Mouse (Mus musculus) forebrain, embryonic 12.5 days (tissue): ENCODE data around the gene Lin54. TPM values are rescaled to one million over a fixed set of nuclear protein-coding genes. Genes with fewer than 3 reads are reported as not detected.

Experiments used
- ATAC-seq: fragments of 200-750 bp; cut with Nextera tagmentation; 2 replicates; pipeline ENCODE4 v1.8.0; 2017; ENCODE audit warnings: moderate TSS enrichment; ENCODE audit not compliant: low FRiP score
- H3K27ac ChIP-seq: fragments of 300-500 bp; sonication (generic); 2 replicates; pipeline ENCODE4 v1.5.1; 2016; ENCODE audit warnings: mild to moderate bottlenecking
- H3K27me3 ChIP-seq: fragments of 300-500 bp; sonication (generic); 2 replicates; pipeline ENCODE4 v1.6.1; 2016; ENCODE audit warnings: mild to moderate bottlenecking
- H3K36me3 ChIP-seq: fragments of 300-500 bp; sonication (generic); replicated peaks from 2 replicates; pipeline ENCODE4 v1.6.1; 2016; ENCODE audit warnings: mild to moderate bottlenecking
- H3K4me1 ChIP-seq: fragments of 300-500 bp; sonication (generic); 2 replicates; pipeline ENCODE4 v1.6.1; 2016
- H3K4me2 ChIP-seq: fragments of 300-500 bp; sonication (generic); 2 replicates; pipeline ENCODE4 v1.6.1; 2016; ENCODE audit warnings: mild to moderate bottlenecking, moderate library complexity
- H3K4me3 ChIP-seq: fragments of 300-500 bp; sonication (generic); replicated peaks from 2 replicates; pipeline ENCODE4 v1.5.1; 2016; ENCODE audit warnings: mild to moderate bottlenecking
- H3K9ac ChIP-seq: fragments of 300-500 bp; sonication (generic); 2 replicates; pipeline ENCODE4 v1.6.1; 2016; ENCODE audit warnings: mild to moderate bottlenecking
- H3K9me3 ChIP-seq: fragments of 300-500 bp; sonication (generic); 2 replicates; pipeline ENCODE4 v1.6.1; 2016
- WGBS: fragments of 180-500 bp; shearing (Covaris S2); methylation state at CpG from one replicate; pipeline ENCODE4 v1.1.7; 2016; 5-methylcytosine and 5-hydroxymethylcytosine counted together
- polyA plus RNA-seq: library from polyadenylated mRNA; unstranded; fragments of >200 nt; fragmentation: Nextera tagmentation; extraction: Ambion mirVana; gene quantifications from 2 replicates; pipeline ENCODE4 v1.2.1, GENCODE M21; 2016

Lin54 gene
- polyA plus RNA-seq, 1 experiment from 2014 or later, result 17.6 TPM

DNA sequence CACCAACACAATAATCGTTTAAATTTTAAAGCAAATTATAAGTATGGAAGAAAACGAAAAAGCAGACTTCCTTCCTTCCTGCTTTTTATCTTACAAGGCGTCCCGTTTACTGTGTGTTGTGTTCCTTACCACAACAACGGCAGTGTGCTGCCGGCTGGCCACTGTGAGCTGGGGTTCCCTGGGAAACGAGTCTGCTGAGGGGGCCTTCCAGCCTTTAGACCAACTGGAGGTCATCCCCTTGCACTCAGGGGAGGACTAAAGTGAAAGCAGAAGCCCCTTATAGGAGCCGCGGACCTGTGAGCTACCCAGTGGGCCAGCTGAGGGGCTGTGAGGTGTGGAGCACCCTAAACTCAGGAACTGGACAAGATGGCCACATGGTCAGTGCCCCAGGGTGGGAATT is 22.8 kb downstream of the Lin54 start:
- no peaks in the 10 kb centered on the region for H3K4me1 ChIP-seq
- H3K4me3 ChIP-seq, result no peak overlapping the region
- no peak overlapping the region for H3K27ac ChIP-seq
- WGBS, result 82% methylated on average over 9 of the region's 9 CpGs
- H3K4me2 ChIP-seq, result no peak overlapping the region
- ATAC-seq, result no peak
- H3K9ac ChIP-seq, result no peak overlapping the region
- H3K36me3 ChIP-seq, result peaks cover 25% of the 10 kb centered on the region
- H3K27me3 ChIP-seq, result no peaks in the 10 kb centered on the region
- H3K9me3 ChIP-seq, result no peaks in the 10 kb centered on the region

- ATAC-seq, result no peak
- Histone ChIP-seq H3K9me3 (no peaks in the 10 kb centered on the region), H3K27me3 (no peaks in the 10 kb centered on the region), H3K27ac (no peak overlapping the region), H3K36me3 (peaks cover 25% of the 10 kb centered on the region), H3K4me2 (no peak overlapping the region), H3K4me3 (no peak overlapping the region), H3K9ac (no peak overlapping the region), H3K4me1 (no peaks in the 10 kb centered on the region)
- 87% methylated on average over 3 of the region's 3 CpGs for WGBS
Observed at GRCm38 (mm10) chr5:100476328-100476727, 24.1 kb downstream of the Lin54 start.

DNA sequence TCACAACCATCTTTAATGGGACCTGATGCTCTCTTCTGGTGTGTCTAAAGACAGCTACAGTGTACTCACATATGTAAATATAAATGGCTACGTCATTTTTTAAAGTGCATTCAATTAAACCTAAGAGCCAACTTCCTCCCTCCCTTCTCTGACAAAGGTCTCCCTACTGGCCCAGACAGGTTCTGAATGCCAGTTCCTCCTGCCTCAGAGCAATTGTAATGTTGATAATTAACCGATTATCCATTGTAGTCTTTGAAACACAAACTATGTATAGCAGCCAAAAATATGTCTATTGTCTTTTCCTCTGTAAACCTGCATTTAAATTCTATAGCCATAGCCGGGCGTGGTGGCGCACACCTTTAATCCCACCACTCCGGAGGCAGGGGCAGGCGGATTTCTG is 33.1 kb downstream of the Lin54 start:
- Histone ChIP-seq H3K4me3 (no peak overlapping the region), H3K36me3 (peaks cover 12% of the 10 kb centered on the region), H3K4me1 (no peaks in the 10 kb centered on the region), H3K9ac (no peak overlapping the region), H3K27ac (no peak overlapping the region), H3K9me3 (no peaks in the 10 kb centered on the region), H3K27me3 (no peaks in the 10 kb centered on the region), H3K4me2 (no peak overlapping the region)
- ATAC-seq, result no peak
- 96% methylated on average over 7 of the region's 7 CpGs for WGBS

- ATAC-seq, result no peak
- no peak overlapping the region for H3K9ac ChIP-seq
- WGBS, result 90% methylated on average over 10 of the region's 10 CpGs
- H3K4me1 ChIP-seq, result no peaks in the 10 kb centered on the region
- H3K4me3 ChIP-seq, result no peak overlapping the region
- peaks cover 14% of the 10 kb centered on the region for H3K36me3 ChIP-seq
- H3K4me2 ChIP-seq, result no peak overlapping the region
- no peaks in the 10 kb centered on the region for H3K9me3 ChIP-seq
- no peaks in the 10 kb centered on the region for H3K27me3 ChIP-seq
- H3K27ac ChIP-seq, result no peak overlapping the region
Observed at GRCm38 (mm10) chr5:100466624-100467023, 33.8 kb downstream of the Lin54 start.

DNA sequence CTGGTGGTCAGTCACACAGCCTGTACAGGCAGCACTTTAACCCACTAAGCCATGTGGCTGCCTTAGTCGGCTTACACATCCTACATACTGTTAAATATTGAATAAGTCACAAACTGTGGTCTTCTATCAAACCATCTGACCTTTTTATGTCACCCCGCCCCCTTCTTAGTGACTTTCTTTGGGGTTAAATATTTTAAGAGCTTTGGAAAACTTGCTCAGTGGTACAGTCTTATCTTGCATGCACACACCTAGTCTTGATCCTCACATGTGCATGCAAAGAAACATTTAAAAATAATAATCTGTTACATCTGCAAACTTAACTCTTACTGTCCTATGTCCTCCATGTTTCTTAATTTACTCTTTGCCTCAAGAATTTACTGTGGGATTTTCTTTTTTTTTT is 38.1 kb downstream of the Lin54 start:
- no peak overlapping the region for H3K27ac ChIP-seq
- H3K27me3 ChIP-seq, result no peaks in the 10 kb centered on the region
- H3K9ac ChIP-seq, result no peak overlapping the region
- ATAC-seq, result no peak
- H3K9me3 ChIP-seq, result no peaks in the 10 kb centered on the region
- WGBS, result 90% methylated on average over 2 of the region's 2 CpGs
- no peak overlapping the region for H3K4me2 ChIP-seq
- peaks cover 45% of the 10 kb centered on the region for H3K36me3 ChIP-seq
- H3K4me3 ChIP-seq, result no peak overlapping the region
- no peaks in the 10 kb centered on the region for H3K4me1 ChIP-seq

- H3K36me3 ChIP-seq, result peaks cover 42% of the 10 kb centered on the region
- no peak overlapping the region for H3K4me2 ChIP-seq
- no peaks in the 10 kb centered on the region for H3K4me1 ChIP-seq
- no peak overlapping the region for H3K27ac ChIP-seq
- 92% methylated on average over 9 of the region's 9 CpGs for WGBS
- no peak overlapping the region for H3K4me3 ChIP-seq
- H3K27me3 ChIP-seq, result no peaks in the 10 kb centered on the region
- H3K9ac ChIP-seq, result no peak overlapping the region
- no peak for ATAC-seq
- no peaks in the 10 kb centered on the region for H3K9me3 ChIP-seq
Observed at GRCm38 (mm10) chr5:100461526-100461925, 38.9 kb downstream of the Lin54 start.

GRCm38 (mm10) chr5:100459468-100459867 is 41.0 kb downstream of the Lin54 start:
- WGBS, result 91% methylated on average over 5 of the region's 5 CpGs
- peaks cover 57% of the 10 kb centered on the region for H3K36me3 ChIP-seq
- no peaks in the 10 kb centered on the region for H3K27me3 ChIP-seq
- no peak overlapping the region for H3K4me3 ChIP-seq
- ATAC-seq, result no peak
- H3K9ac ChIP-seq, result no peak overlapping the region
- H3K27ac ChIP-seq, result no peak overlapping the region
- no peaks in the 10 kb centered on the region for H3K4me1 ChIP-seq
- no peaks in the 10 kb centered on the region for H3K9me3 ChIP-seq
- no peak overlapping the region for H3K4me2 ChIP-seq

- 55% methylated on average over 2 of the region's 2 CpGs for WGBS
- Histone ChIP-seq H3K4me1 (no peaks in the 10 kb centered on the region), H3K9ac (no peak overlapping the region)
Observed at GRCm38 (mm10) chr5:100451871-100452270, 48.6 kb downstream of the Lin54 start.

DNA sequence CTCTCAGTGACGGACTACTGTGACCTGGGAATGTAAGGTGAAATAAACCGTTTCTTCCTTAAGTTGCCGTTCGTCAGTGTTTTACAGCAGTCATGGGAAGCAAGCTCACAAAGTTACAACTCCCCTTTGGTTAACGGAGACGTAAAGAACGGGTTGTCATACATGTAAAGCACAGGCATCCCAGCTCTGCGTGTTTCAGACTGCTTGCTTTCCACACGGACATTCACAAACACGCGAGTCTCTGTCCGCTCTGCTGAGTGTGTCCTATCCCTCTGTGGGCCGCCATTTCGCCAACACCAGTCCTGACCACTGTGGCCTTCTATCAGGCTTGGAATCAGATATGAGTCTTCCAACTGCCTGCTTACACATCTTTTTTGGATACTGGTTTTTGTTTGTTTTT is 61.6 kb downstream of the Lin54 start:
- 97% methylated on average over 14 of the region's 14 CpGs for WGBS
- Histone ChIP-seq H3K9ac (no peak overlapping the region), H3K4me2 (no peak overlapping the region), H3K27ac (no peak overlapping the region), H3K36me3 (peaks cover 29% of the 10 kb centered on the region; the same call in 1 of the 2 replicates), H3K4me1 (no peaks in the 10 kb centered on the region), H3K9me3 (peaks cover 3% of the 10 kb centered on the region; the same call in 1 of the 2 replicates), H3K27me3 (no peaks in the 10 kb centered on the region), H3K4me3 (no peak overlapping the region)
- no peak for ATAC-seq

More at GRCm38 (mm10) chr5:100451871-100452270, 48.6 kb downstream of the Lin54 start:
- Histone ChIP-seq H3K4me2 (no peak overlapping the region), H3K9me3 (no peaks in the 10 kb centered on the region), H3K27ac (no peak overlapping the region), H3K36me3 (peaks cover 75% of the 10 kb centered on the region), H3K27me3 (no peaks in the 10 kb centered on the region), H3K4me3 (no peak overlapping the region)
- no peak for ATAC-seq

GRCm38 (mm10) chr5:100437917-100438316 is 62.5 kb downstream of the Lin54 start:
- Histone ChIP-seq H3K9ac (no peak overlapping the region), H3K36me3 (peaks cover 23% of the 10 kb centered on the region; the same call in 1 of the 2 replicates), H3K9me3 (peaks cover 3% of the 10 kb centered on the region; the same call in 1 of the 2 replicates), H3K27me3 (no peaks in the 10 kb centered on the region), H3K27ac (no peak overlapping the region), H3K4me2 (no peak overlapping the region), H3K4me1 (no peaks in the 10 kb centered on the region), H3K4me3 (no peak overlapping the region)
- 95% methylated on average over 5 of the region's 5 CpGs for WGBS
- no peak for ATAC-seq

DNA sequence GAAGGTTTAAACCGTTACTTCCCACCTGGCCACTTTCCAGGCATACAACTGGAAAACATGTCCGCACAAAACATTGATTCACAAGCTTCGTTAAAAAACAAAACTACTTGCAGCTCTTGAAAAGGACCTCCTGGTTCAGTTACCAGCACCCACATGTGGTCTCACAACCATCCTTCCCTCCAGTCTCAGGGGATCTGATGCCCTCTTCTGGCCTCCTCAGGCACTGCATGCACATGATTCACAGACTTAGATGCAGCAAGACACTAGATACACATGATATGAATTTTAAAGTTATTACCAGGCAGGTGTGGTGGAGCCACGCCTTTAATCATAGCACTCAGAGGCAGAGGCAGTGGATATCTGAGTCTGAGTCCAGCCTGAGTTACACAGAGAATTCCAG is 63.4 kb downstream of the Lin54 start:
- peaks cover 3% of the 10 kb centered on the region; the same call in 1 of the 2 replicates for H3K9me3 ChIP-seq
- H3K36me3 ChIP-seq, result peaks cover 22% of the 10 kb centered on the region; the same call in 1 of the 2 replicates
- H3K4me1 ChIP-seq, result no peaks in the 10 kb centered on the region
- H3K9ac ChIP-seq, result no peak overlapping the region
- no peak overlapping the region for H3K4me3 ChIP-seq
- no peak for ATAC-seq
- H3K27me3 ChIP-seq, result no peaks in the 10 kb centered on the region
- H3K4me2 ChIP-seq, result no peak overlapping the region
- no peak overlapping the region for H3K27ac ChIP-seq
- 94% methylated on average over 4 of the region's 4 CpGs for WGBS

GRCm38 (mm10) chr5:100430966-100431365 is 69.5 kb downstream of the Lin54 start:
- Histone ChIP-seq H3K27ac (no peak overlapping the region), H3K27me3 (no peaks in the 10 kb centered on the region), H3K4me2 (peak overlapping the region; percentile 82; the same call in 1 of the 2 replicates), H3K4me1 (peaks cover 32% of the 10 kb centered on the region), H3K9ac (no peak overlapping the region), H3K36me3 (peaks cover 19% of the 10 kb centered on the region), H3K9me3 (no peaks in the 10 kb centered on the region), H3K4me3 (no peak overlapping the region)
- 77% methylated on average over 2 of the region's 2 CpGs for WGBS
- ATAC-seq, result no peak

GRCm38 (mm10) chr5:100430076-100430390 is 70.4 kb downstream of the Lin54 start:
- H3K36me3 ChIP-seq, result peaks cover 29% of the 10 kb centered on the region
- peak overlapping the region; percentile 82 for H3K27ac ChIP-seq
- H3K4me3 ChIP-seq, result peak overlapping the region; percentile 77
- peak overlapping the region; percentile 82 for H3K4me2 ChIP-seq
- H3K4me1 ChIP-seq, result peaks cover 41% of the 10 kb centered on the region
- WGBS, result 5% methylated on average over 11 of the region's 11 CpGs
- H3K9me3 ChIP-seq, result no peaks in the 10 kb centered on the region
- H3K27me3 ChIP-seq, result no peaks in the 10 kb centered on the region
- ATAC-seq, result peak; percentile 3; the same call in 1 of the 2 replicates
- peak overlapping the region; percentile 85 for H3K9ac ChIP-seq
